Mouse (Mus musculus): ENCODE measurements around the gene Scube3. TPM values are rescaled to one million over a fixed set of nuclear protein-coding genes. Genes with fewer than 3 reads are reported as not detected.

Scube3 gene
- 3.3 and 4.7 TPM in 2 replicates for polyA plus RNA-seq (2011; ENCODE audit: insufficient read length, low read depth, missing spikeins)

DNA sequence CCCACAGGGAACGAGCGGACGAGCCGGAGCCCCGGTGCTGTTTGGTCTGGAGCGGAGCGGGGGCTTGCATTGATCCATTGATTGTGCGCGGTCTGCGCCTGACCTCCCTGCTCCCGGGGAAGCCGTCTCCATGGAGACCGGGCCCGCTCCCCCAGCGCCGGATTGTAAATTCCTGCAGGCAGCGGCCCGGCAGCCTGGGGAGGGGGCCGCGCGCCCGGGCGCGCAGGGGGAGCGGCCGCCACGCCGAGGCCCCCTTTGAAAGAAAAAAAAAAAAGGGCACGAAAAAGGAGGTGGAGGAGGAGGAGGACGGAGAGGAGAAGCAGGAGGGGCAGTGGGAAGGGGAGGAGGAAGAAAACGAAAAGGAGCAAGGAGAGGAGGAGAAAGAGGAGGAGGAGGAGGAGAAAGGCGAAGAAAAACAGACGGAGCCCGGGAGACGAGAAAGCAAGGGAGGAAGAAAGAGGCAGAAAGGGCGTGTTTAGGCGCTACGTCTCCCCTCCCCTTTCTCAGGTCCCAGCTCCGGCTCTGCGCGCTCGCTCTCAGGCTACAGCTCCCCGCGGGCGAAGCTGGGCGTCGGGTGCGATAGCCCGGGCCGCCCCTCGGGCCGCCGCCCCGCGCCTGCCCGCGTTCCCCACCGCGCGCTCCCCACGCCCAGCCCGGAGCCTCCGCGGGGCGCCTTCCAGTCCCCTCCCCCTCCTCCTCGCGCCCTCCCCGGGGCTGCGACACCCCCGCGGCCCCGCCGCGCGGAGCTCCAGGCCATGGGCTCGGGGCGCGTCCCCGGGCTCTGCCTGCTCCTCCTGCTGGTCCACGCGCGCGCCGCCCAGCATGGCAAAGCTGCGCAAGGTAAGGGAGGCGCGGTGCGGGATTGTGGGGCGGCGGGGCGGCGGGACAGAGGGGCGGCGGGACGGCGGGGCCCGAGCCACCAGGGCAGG lies at the start of gene Scube3:
Gene Scube3, plus strand, starts transcription at position 371 of the 929 bp plus-strand sequence.
- peaks cover 2% of the 10 kb centered on the region; the same call in 1 of the 2 replicates for H3K4me1 ChIP-seq (ENCODE audit: control insufficient read depth, insufficient read depth, low read length)
- no peak within 1 kb of the TSS for H3K27ac ChIP-seq (ENCODE audit: insufficient read depth, low read length)
- TF ChIP-seq POLR2A (IDR thresholded peaks at IDR 0.05; ENCODE audit: low read depth, low read length) (no peak), CTCF (IDR thresholded peaks at IDR 0.05; ENCODE audit: borderline replicate concordance, insufficient read depth, low read length) (no peak)
- H3K4me3 ChIP-seq (ENCODE audit: insufficient read depth, low read length), result peak within 1 kb of the TSS; percentile 36

DNA sequence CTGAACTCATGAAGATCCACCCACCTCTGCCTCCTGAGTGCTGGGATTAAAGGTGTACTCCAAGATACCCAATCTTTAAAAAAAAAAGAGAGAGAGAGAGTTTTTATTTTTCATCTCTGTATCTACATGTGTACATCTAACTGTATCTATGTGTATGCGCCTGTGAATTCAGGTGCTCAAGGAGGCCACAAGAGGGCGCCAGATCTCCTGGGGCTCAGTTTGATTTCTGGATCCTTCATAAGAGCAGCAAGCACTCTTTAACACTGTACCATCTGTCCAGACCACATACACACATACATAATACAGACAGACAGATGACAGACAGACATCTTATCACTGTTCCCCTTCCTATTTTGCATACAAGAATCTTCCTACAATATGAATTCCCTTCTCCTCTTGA lies 49.6 kb upstream of the Scube3 start:
- no peak overlapping the region for H3K27ac ChIP-seq (ENCODE audit: insufficient read depth, low read length)
- TF ChIP-seq POLR2A (IDR thresholded peaks at IDR 0.05; ENCODE audit: low read depth, low read length) (no peak), CTCF (IDR thresholded peaks at IDR 0.05; ENCODE audit: borderline replicate concordance, insufficient read depth, low read length) (no peak)
- H3K4me3 ChIP-seq (ENCODE audit: insufficient read depth, low read length), result no peak overlapping the region
- no peaks in the 10 kb centered on the region; the same call in 1 of the 2 replicates for H3K4me1 ChIP-seq (ENCODE audit: control insufficient read depth, insufficient read depth, low read length)

DNA sequence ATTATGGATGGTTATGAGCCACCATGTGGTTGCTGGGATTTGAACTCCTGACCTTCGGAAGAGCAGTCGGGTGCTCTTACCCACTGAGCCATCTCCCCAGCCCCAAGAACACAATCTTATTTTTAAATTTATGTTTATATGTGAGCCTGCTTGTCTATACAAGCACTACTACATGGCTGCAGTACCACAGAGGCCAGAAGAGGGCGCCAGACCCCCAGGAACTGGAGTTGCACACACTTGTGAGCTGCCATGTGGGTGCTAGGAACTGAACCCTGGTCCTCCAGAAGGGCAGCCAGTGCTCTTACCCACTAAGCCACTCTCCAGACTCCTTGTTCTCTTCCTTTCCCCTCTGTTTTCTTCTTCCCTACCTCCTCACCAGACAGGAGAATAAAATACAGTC lies 48.1 kb upstream of the Scube3 start:
- Histone ChIP-seq H3K4me3 (ENCODE audit: insufficient read depth, low read length) (no peak overlapping the region), H3K27ac (ENCODE audit: insufficient read depth, low read length) (no peak overlapping the region), H3K4me1 (ENCODE audit: control insufficient read depth, insufficient read depth, low read length) (no peaks in the 10 kb centered on the region)
- TF ChIP-seq CTCF (IDR thresholded peaks at IDR 0.05; ENCODE audit: borderline replicate concordance, insufficient read depth, low read length), result no peak
- TF ChIP-seq POLR2A (IDR thresholded peaks at IDR 0.05; ENCODE audit: low read depth, low read length), result no peak

DNA sequence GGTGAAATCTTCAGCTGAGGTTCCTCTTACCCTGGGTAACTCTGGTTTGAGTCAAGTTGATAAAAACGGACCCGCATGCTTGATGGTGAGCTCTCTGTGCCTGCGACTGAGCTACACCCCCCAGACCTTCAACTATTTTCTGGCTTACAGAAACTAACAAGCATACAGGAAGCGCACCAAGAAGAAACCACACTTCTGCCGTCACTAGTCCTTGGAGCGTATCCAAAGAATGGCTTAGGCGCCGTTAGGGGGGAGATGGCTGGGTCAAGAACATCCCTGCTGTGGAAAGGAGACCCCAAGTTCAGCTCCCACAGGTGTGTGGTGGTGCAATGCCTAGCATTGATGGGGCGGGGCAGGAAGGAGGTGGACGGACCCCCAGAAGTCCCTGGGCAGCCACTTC lies 45.5 kb upstream of the Scube3 start:
- Histone ChIP-seq H3K27ac (ENCODE audit: insufficient read depth, low read length) (no peak overlapping the region), H3K4me1 (ENCODE audit: control insufficient read depth, insufficient read depth, low read length) (no peaks in the 10 kb centered on the region), H3K4me3 (ENCODE audit: insufficient read depth, low read length) (no peak overlapping the region)
- TF ChIP-seq POLR2A (IDR thresholded peaks at IDR 0.05; ENCODE audit: low read depth, low read length) (no peak), CTCF (IDR thresholded peaks at IDR 0.05; ENCODE audit: borderline replicate concordance, insufficient read depth, low read length) (no peak)

DNA sequence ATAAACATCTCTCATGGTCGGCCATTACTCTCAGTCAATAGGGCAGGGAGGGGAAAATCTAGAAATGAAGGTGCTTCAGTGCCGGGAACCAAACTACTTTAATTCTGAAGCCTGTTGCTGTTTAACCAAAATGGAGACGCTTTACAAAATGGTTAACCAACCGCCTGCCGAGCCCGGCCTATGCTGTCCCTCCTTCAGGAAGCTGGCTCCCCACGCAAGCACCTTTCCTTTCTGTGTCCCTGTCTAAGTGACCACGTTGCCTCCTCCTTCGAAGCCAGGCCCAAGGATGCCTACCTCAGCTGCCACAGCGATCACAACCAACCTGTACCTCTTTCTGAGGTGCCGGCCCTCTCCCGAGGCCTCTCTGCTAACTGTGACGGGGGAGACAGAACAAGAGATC lies 44.6 kb upstream of the Scube3 start:
- TF ChIP-seq POLR2A (IDR thresholded peaks at IDR 0.05; ENCODE audit: low read depth, low read length) (no peak), CTCF (IDR thresholded peaks at IDR 0.05; ENCODE audit: borderline replicate concordance, insufficient read depth, low read length) (no peak)
- H3K27ac ChIP-seq (ENCODE audit: insufficient read depth, low read length), result no peak overlapping the region
- no peaks in the 10 kb centered on the region for H3K4me1 ChIP-seq (ENCODE audit: control insufficient read depth, insufficient read depth, low read length)
- no peak overlapping the region for H3K4me3 ChIP-seq (ENCODE audit: insufficient read depth, low read length)

DNA sequence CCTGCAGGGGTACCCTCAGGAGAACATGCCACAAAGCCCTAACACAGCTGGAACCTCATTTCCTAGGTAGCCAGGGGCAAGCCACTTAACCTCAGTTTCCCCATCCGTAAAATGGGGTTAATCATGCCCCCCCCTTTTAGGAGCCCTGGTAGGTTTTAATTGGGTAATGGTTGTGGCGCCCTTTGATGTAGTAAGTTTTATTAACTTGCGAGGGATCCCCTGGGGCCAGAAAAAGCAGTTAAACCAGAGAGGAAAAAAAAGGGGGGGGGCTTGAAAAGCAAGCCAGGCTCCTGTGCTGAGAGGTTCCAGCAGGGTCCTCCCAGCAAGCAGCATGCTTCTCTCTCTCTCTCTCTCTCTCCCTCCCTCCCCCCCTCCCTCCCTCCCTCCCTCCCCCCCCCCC lies 42.9 kb upstream of the Scube3 start:
- Histone ChIP-seq H3K27ac (ENCODE audit: insufficient read depth, low read length) (no peak overlapping the region), H3K4me3 (ENCODE audit: insufficient read depth, low read length) (no peak overlapping the region), H3K4me1 (ENCODE audit: control insufficient read depth, insufficient read depth, low read length) (no peaks in the 10 kb centered on the region)
- TF ChIP-seq CTCF (IDR thresholded peaks at IDR 0.05; ENCODE audit: borderline replicate concordance, insufficient read depth, low read length) (no peak), POLR2A (IDR thresholded peaks at IDR 0.05; ENCODE audit: low read depth, low read length) (no peak)

DNA sequence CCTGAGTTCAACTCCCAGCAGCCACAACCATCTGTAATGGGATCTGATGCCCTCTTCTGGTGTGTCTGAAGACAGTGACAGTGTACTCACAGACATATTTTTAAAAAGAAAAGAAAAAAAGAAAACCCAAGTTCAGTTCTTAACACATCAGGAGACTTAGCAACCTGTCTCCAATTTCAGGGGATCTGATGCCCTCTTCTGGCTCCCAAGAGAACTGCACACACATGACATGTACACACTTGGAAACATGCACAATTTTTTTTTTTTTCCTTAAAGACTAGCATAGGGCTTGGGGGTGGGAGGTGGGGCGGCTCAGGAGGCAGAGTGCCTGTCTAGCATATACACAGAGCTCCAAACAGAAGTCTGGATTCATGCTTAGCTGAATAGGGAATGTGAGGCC lies 41.3 kb upstream of the Scube3 start:
- H3K4me3 ChIP-seq (ENCODE audit: insufficient read depth, low read length), result no peak overlapping the region
- TF ChIP-seq POLR2A (IDR thresholded peaks at IDR 0.05; ENCODE audit: low read depth, low read length) (no peak), CTCF (IDR thresholded peaks at IDR 0.05; ENCODE audit: borderline replicate concordance, insufficient read depth, low read length) (no peak)
- H3K27ac ChIP-seq (ENCODE audit: insufficient read depth, low read length), result no peak overlapping the region
- H3K4me1 ChIP-seq (ENCODE audit: control insufficient read depth, insufficient read depth, low read length), result no peaks in the 10 kb centered on the region

DNA sequence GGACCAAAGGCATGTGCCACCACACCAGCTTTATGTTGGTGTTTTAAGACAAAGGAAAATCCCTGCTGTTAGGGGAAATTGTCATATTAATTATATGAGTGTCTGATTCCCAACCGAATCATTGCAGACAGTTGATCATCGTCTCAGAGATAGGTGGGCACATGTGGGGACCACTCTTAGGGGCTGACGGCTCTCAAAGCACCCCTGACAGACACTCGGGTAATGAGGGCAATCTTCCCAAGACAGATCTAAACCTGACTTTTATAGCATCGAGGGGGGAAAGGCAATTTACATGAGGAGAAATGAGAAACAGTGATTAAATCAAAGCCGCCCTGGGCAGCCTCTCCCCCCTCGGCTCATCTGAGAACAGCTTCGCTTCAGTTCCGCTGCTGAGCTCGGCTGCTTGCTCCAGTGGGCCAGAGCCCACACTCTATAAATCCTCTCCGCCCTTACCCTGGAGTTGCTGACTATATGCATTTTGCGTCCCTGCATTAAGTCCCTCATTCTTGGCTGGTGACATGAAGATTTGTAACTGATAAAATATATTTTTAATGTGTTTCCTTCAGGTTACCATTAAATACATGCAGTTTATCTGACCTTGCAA lies 40.6 kb upstream of the Scube3 start:
- TF ChIP-seq CTCF (IDR thresholded peaks at IDR 0.05; ENCODE audit: borderline replicate concordance, insufficient read depth, low read length) (no peak), POLR2A (IDR thresholded peaks at IDR 0.05; ENCODE audit: low read depth, low read length) (no peak)
- no peak overlapping the region for H3K4me3 ChIP-seq (ENCODE audit: insufficient read depth, low read length)
- H3K4me1 ChIP-seq (ENCODE audit: control insufficient read depth, insufficient read depth, low read length), result no peaks in the 10 kb centered on the region
- no peak overlapping the region for H3K27ac ChIP-seq (ENCODE audit: insufficient read depth, low read length)

DNA sequence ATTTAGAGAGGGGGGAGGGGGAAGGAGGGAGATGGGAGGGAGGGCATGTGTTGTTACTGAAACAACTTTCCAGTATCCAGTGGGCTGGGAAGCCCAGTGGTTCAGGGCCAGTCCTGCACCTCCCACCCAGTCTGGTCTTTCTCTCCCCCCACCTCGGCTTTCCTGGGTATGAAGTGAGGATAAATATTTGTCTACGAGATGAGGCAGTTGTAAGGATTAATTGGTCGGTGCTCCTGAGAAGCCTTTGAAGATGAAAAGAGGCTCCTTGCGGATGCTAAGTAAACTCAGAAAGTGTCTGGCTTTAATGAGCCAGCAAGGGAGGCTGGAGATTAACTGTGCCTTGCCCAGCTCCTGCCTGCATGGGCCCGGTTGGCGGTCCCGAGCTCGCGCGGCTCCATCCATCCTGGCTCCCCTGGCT lies 40.0 kb upstream of the Scube3 start:
- Histone ChIP-seq H3K4me3 (ENCODE audit: insufficient read depth, low read length) (no peak overlapping the region), H3K27ac (ENCODE audit: insufficient read depth, low read length) (no peak overlapping the region), H3K4me1 (ENCODE audit: control insufficient read depth, insufficient read depth, low read length) (no peaks in the 10 kb centered on the region)
- no peak for TF ChIP-seq POLR2A (IDR thresholded peaks at IDR 0.05; ENCODE audit: low read depth, low read length)
- TF ChIP-seq CTCF (IDR thresholded peaks at IDR 0.05; ENCODE audit: borderline replicate concordance, insufficient read depth, low read length), result no peak

DNA sequence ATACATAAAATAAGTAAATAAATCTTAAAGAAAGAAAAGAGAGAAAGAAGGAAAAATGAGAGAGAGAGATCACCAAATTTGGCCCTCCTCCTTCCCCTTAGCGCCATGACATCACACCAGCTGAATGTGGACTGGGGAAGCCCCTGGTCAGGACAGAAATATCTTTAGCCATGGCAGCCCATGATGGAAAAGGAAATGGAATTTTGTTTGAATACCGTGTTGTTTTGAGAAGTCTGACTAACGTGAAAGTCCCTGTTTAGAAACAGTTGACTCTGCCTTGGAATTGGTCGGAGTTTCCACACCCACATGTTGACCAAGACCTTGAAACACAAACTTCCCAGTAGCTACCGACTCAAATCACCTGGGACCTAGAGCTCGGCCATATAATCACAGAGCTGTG lies 37.5 kb upstream of the Scube3 start:
- H3K27ac ChIP-seq (ENCODE audit: insufficient read depth, low read length), result no peak overlapping the region
- no peaks in the 10 kb centered on the region for H3K4me1 ChIP-seq (ENCODE audit: control insufficient read depth, insufficient read depth, low read length)
- TF ChIP-seq POLR2A (IDR thresholded peaks at IDR 0.05; ENCODE audit: low read depth, low read length), result no peak
- no peak for TF ChIP-seq CTCF (IDR thresholded peaks at IDR 0.05; ENCODE audit: borderline replicate concordance, insufficient read depth, low read length)
- no peak overlapping the region for H3K4me3 ChIP-seq (ENCODE audit: insufficient read depth, low read length)
